Mouse (Mus musculus) E14TG2a.4 (cell line): Measurements from ENCODE around the gene Gm49416.

ENCODE experiments used
- H3K27me3 ChIP-seq: 2 replicates; pipeline ENCODE4 v1.6.1; 2014; ENCODE audit warnings: low read length, control low read depth; ENCODE audit not compliant: insufficient read depth
- H3K36me3 ChIP-seq: 2 replicates; pipeline ENCODE4 v1.6.1; 2014; ENCODE audit warnings: low read length, control low read depth; ENCODE audit not compliant: insufficient read depth
- H3K4me1 ChIP-seq: replicated peaks from 2 replicates; pipeline ENCODE4 v1.6.1; 2014; ENCODE audit warnings: low read depth, low read length, control low read depth
- H3K4me3 ChIP-seq: replicated peaks from 2 replicates; pipeline ENCODE4 v1.5.1; 2014; ENCODE audit warnings: mild to moderate bottlenecking, low read length
- H3K9me3 ChIP-seq: 2 replicates; pipeline ENCODE4 v1.6.1; 2014; ENCODE audit warnings: low read length, control low read depth
- CTCF ChIP-seq: conservative IDR thresholded peaks from 2 replicates; pipeline ENCODE4 v1.5.1; 2014; ENCODE audit warnings: low read length
- NANOG ChIP-seq: IDR thresholded peaks from 2 replicates; pipeline ENCODE4 v1.6.1; 2014; ENCODE audit warnings: borderline replicate concordance, low read length, mixed read lengths
- POU5F1 ChIP-seq: IDR thresholded peaks from 2 replicates; pipeline ENCODE4 v1.6.1; 2014; ENCODE audit warnings: low read length, borderline replicate concordance

Gm49416 gene

DNA sequence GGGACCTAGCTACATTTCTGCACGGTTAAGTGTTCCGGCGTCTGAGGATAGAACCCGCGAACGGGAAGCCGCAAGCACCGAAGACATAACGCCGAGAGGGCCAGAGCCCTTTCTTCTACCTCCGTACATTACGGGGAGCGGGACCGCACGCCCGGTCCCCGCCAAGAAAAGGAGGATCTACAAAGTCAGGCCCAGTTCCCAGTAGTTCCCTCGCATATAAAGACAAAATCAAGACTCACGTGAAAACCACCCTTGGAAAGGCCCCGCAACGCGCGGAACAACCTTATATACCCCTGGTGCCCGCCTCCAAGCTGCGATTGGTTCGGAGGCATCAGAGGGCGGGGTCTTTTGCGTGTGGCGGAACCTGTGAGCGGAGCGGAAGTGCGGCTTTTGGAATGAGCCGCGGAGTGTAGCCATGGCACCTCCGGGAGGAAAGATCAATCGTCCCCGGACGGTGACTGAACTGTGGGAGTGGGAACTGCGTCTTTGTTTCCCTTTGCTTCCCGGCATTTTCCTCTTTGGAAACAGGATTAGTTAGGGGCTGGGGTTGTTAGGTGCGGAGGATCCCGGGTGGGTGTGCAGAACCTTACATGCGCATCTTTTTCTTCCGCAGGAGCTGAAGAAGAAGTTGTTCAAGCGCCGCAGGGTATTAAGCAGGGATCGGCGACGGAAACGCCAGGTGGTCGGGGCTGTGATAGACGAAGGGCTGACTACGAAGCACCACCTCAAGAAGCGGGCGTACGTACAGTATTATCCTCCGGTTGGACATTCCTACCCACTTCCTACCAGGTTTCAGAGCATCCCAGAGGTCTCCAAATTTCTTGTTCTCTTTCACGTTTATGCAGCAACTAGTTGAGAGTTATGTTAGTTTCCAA lies at the start of gene Gm49416, which contains the start of gene 1810009A15Rik:
Gene Gm49416 (plus strand): TSS at position 416 of the 875 bp plus-strand sequence.
Gene 1810009A15Rik (plus strand): TSS at position 343 of the 875 bp plus-strand sequence.
- peaks cover 57% of the 10 kb centered on the region for H3K4me1 ChIP-seq
- TF ChIP-seq CTCF (no peak), POU5F1 (no peak), NANOG (no peak)
- no peaks in the 10 kb centered on the region for H3K27me3 ChIP-seq
- no peaks in the 10 kb centered on the region for H3K9me3 ChIP-seq
- H3K36me3 ChIP-seq, result peaks cover 41% of the 10 kb centered on the region
- H3K4me3 ChIP-seq, result peak within 1 kb of the TSS; percentile 90

DNA sequence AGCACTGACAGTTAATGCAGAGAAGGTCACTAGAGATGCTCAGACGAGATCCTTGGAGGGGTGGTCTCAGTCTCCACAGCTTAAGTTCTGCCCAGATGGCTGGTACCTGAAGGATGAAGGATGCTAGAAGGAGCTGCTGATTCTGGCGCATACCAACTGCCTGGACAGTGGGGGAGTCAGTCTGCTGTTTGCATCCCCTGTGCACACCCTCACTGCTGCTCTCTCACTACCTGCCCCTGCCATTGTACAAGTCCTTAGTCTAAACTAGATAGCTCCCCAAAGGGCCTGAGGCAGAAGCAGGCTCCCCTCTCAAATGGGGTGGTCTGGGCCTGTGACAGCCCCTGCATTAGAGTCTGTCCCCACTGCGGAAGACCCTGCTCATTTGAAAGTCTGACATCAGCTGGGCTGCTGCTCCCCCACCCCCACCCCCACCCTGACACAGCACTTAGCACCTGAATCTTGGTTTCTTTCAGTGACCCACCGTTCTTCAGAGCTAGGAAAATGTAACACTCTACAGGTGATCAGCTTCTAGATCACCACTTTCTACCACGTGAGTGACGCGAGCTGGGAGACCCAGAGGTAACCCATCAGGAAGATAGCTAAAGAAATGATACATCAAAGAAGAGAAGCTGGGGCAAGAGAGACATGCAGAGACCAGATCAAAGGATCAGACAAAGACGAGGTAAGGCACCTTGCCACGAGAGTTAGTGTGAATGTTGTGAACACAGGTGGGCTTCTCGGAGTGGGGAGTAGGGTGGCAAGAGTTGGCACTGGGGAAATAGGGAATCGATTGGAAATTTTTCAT lies 49.4 kb upstream of the Gm49416 start, which contains the start of gene Gng3:
Gene Gng3 (minus strand): TSS at position 92 of the 805 bp plus-strand sequence.
- H3K27me3 ChIP-seq, result no peaks in the 10 kb centered on the region
- no peaks in the 10 kb centered on the region for H3K9me3 ChIP-seq
- H3K36me3 ChIP-seq, result peaks cover 46% of the 10 kb centered on the region
- peaks cover 58% of the 10 kb centered on the region for H3K4me1 ChIP-seq
- peak within 1 kb of the TSS; percentile 76 for H3K4me3 ChIP-seq
- TF ChIP-seq NANOG (no peak), POU5F1 (no peak), CTCF (no peak)

DNA sequence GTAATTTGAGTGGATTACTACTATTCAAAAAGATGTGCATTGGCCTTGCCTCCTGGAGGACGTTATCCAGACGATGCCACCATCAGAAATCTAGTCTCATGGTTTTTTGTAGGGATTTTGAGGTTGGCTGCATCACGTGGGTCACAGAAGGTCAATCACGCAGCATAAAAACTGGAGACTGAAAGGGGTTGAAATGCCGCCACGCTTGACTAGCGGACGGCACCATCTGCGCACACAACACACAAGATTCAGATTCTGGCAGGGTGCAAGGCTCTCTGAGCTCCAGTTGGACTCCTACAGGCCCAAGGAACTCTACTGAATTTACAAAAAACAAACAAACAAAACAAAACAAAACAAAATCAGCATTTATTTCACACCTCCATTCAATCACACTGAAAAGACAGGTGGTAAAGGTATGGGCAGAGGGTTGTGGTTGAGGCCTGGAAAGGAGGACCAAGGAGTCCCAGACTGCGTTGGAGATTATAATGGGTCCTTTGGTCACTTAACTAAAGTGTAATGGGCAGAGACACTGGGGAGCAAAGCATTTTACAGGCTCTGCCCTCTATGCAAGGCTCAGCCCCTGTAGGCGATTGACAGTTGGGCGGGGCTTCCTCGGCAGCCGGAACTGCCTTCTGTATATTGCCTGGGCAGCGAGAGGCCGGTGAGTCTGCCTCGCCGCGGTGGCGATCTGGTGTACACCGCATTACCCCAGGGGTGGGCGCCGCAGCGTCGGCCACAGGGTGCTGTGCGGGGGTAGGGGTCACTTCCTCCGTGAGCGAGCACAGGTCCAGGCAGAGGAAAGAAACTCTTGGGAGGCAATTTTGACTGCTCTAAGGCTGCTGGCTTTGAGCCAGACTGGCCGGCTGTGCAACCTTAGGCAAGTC lies 48.6 kb upstream of the Gm49416 start:
- TF ChIP-seq POU5F1 (no peak), NANOG (no peak), CTCF (no peak)
- Histone ChIP-seq H3K27me3 (no peaks in the 10 kb centered on the region), H3K4me3 (peak overlapping the region; percentile 76), H3K9me3 (no peaks in the 10 kb centered on the region), H3K36me3 (peaks cover 43% of the 10 kb centered on the region), H3K4me1 (peaks cover 58% of the 10 kb centered on the region)

DNA sequence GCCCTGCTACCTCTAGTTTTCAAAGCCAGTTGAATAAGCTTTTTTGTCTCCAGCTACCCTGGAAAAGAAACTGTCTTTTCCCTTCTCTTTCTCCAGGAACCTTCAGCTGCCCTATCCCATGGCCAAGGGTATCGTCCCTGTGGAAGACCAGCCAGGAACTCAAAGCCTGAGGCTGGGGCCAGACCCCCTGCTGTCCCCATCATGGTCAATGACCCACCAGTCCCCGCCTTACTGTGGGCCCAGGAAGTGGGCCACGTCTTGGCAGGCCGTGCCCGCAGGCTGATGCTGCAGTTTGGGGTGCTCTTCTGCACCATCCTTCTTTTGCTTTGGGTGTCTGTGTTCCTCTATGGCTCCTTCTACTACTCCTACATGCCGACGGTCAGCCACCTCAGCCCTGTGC lies 47.7 kb upstream of the Gm49416 start:
- H3K36me3 ChIP-seq, result peaks cover 45% of the 10 kb centered on the region
- H3K9me3 ChIP-seq, result no peaks in the 10 kb centered on the region
- no peak for TF ChIP-seq CTCF
- no peak for TF ChIP-seq NANOG
- no peak for TF ChIP-seq POU5F1
- H3K27me3 ChIP-seq, result no peaks in the 10 kb centered on the region
- peak overlapping the region; percentile 76 for H3K4me3 ChIP-seq
- peaks cover 49% of the 10 kb centered on the region for H3K4me1 ChIP-seq

DNA sequence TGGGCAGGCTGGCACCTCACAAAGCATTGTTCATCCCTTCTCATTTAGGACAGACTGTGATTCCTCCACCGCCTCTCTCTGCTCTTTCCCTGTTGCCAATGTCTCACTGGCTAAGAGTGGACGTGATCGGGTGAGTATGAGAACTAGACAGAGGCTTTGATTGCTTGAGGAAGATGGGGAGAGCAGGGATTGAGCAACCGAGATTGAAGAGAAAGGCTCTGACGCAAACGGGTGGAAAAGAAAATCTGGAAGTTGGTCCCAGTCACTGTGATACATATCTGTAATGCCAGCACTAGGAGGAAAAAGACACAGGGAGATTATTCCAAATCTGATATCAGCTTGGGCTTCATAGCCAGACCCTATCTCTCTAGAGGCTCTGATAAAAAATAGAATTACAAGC lies 45.8 kb upstream of the Gm49416 start:
- TF ChIP-seq CTCF, result no peak
- no peak for TF ChIP-seq POU5F1
- no peak for TF ChIP-seq NANOG
- Histone ChIP-seq H3K4me1 (peaks cover 52% of the 10 kb centered on the region), H3K36me3 (peaks cover 65% of the 10 kb centered on the region), H3K27me3 (no peaks in the 10 kb centered on the region), H3K4me3 (no peak overlapping the region), H3K9me3 (no peaks in the 10 kb centered on the region)

DNA sequence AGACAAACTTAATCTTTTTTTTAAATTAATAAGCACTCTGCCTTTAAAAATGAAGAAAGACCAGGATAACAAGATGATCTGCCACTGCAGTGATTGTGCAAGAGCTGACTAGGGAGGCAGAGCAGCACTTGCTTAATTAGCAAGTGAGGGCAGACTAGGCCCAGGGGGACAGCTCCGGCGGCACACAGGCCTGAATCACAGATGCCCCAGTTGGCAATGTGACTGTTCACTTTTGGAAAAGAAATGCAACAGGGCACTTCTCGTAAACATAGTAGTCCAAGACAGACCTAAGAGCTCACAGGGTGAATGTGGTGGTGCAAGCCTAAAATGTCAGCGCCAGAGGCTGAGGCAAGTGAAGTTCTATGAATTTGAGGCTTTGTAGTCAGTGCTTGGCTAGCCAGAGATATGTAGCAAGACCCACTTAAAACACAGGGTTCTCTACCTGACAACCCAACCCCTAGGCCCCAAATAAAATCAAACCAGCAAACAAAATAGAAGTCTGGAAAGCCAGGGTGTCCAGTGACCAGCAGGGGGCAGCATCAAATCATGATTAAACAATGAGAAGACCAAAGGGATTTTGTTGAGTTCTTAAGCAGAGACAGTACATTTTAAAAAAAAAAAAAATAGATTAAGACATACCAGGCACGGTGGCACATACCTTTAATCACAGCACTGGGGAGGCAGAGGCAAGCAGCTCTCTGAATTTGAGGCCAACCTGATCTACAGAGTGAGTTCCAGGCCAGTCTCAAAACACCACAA lies 44.2 kb upstream of the Gm49416 start:
- no peaks in the 10 kb centered on the region for H3K9me3 ChIP-seq
- no peak overlapping the region for H3K4me3 ChIP-seq
- H3K27me3 ChIP-seq, result no peaks in the 10 kb centered on the region
- H3K36me3 ChIP-seq, result peaks cover 73% of the 10 kb centered on the region
- peaks cover 52% of the 10 kb centered on the region for H3K4me1 ChIP-seq
- TF ChIP-seq POU5F1 (no peak), CTCF (peak; percentile 93), NANOG (no peak)

DNA sequence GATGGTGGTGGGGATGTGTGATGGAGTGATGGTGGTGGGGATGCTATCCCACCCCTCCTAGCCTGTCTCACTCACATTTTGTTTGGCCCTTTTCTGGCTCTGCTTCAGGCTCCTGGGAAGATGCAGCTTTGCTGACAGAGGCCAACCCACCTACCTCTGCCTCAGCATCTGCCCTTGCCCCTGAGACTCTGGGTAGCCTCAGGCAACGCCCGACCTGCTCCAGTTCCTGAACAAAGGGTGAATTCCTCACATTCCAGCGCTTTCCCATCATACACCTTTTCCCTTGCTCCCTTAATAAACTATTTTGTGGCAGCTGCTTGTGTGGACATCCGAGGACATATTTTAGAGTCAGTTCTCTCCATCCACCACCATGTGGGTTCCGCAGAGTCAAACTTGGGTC lies 40.4 kb upstream of the Gm49416 start:
- TF ChIP-seq CTCF, result no peak
- no peak for TF ChIP-seq NANOG
- no peak for TF ChIP-seq POU5F1
- Histone ChIP-seq H3K36me3 (peaks cover 51% of the 10 kb centered on the region), H3K9me3 (no peaks in the 10 kb centered on the region), H3K4me3 (no peak overlapping the region), H3K27me3 (no peaks in the 10 kb centered on the region), H3K4me1 (peaks cover 61% of the 10 kb centered on the region)
